Mouse (Mus musculus) bone marrow, adult 2 months (tissue): ENCODE measurements around the gene Tanc1.

Source experiments
- CTCF ChIP-seq: fragments of 200-500 bp; IDR thresholded peaks from 2 replicates; pipeline ENCODE4 v1.5.1; 2011; ENCODE audit warnings: low read length, control low read depth; ENCODE audit not compliant: control insufficient read depth, insufficient read depth
- POLR2A ChIP-seq: fragments of 200-500 bp; IDR thresholded peaks from 2 replicates; pipeline ENCODE4 v1.6.1; 2011; ENCODE audit warnings: low read depth, mild to moderate bottlenecking, control low read depth, low read length, borderline replicate concordance; ENCODE audit not compliant: control insufficient read depth

DNA sequence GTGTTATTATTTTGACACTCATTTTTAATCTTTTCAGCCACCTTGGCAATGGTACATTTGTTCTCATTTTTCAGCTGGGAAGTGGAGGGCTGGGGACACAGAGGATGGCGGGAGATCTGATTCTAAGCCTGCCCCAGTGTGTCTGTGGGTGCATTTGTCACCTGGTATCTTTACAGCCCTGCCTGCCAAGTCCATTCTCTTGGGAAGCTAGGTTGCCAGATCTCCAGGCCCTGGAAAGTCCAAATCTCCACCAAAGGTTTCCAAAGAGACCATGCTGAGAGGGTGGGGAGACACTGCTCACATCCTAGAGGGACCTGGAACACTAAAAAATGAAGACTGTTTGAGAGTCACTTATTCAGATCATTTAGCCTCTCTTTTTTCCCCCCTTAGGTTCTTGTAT, 199.4 kb downstream of the Tanc1 start:
- TF ChIP-seq CTCF, result no peak
- TF ChIP-seq POLR2A, result no peak
